Mouse (Mus musculus): Measurements from ENCODE around the gene Dennd1b.

The Dennd1b gene

GRCm38 (mm10) chr1:139087564-139087963 lies 124.3 kb downstream of the Dennd1b start:
- DNase-seq: no peak

- DNase-seq: no peak
These were observed 127.5 kb downstream of the Dennd1b start for GRCm38 (mm10) chr1:139090744-139091143.

GRCm38 (mm10) chr1:139091701-139092100 lies 128.5 kb downstream of the Dennd1b start:
- DNase-seq: no peak

- DNase-seq: no peak
These were observed 128.9 kb downstream of the Dennd1b start for GRCm38 (mm10) chr1:139092144-139092543.

GRCm38 (mm10) chr1:139092722-139093121 lies 129.5 kb downstream of the Dennd1b start:
- no peak for DNase-seq

- DNase-seq: no peak
These were observed 133.1 kb downstream of the Dennd1b start for GRCm38 (mm10) chr1:139096369-139096768.

GRCm38 (mm10) chr1:139098088-139098487 lies 134.9 kb downstream of the Dennd1b start:
- DNase-seq: no peak

GRCm38 (mm10) chr1:139101725-139102124 lies 138.5 kb downstream of the Dennd1b start:
- no peak for DNase-seq

- DNase-seq: no peak
These were observed 145.0 kb downstream of the Dennd1b start for GRCm38 (mm10) chr1:139108251-139108650.

- no peak for DNase-seq
These were observed 159.4 kb downstream of the Dennd1b start for GRCm38 (mm10) chr1:139122626-139123025.

GRCm38 (mm10) chr1:139139644-139140043 lies 176.4 kb downstream of the Dennd1b start:
- no peak for DNase-seq

GRCm38 (mm10) chr1:139145516-139145915 lies 182.3 kb downstream of the Dennd1b start:
- DNase-seq: no peak

- no peak for DNase-seq
These were observed 183.1 kb downstream of the Dennd1b start for GRCm38 (mm10) chr1:139146306-139146705.

GRCm38 (mm10) chr1:139153006-139153405 lies 189.8 kb downstream of the Dennd1b start:
- DNase-seq: no peak

GRCm38 (mm10) chr1:139153493-139153892 lies 190.3 kb downstream of the Dennd1b start:
- no peak for DNase-seq

- peak; percentile 12 to 29 for DNase-seq
These were observed 193.2 kb downstream of the Dennd1b start for GRCm38 (mm10) chr1:139156397-139156796.

GRCm38 (mm10) chr1:139161619-139162018 lies 198.4 kb downstream of the Dennd1b start:
- peak in 1 of 2 experiments; percentile 8 for DNase-seq

- peak; percentile 32 to 39 for DNase-seq
These were observed 199.6 kb downstream of the Dennd1b start for GRCm38 (mm10) chr1:139162814-139163213.

GRCm38 (mm10) chr1:139174058-139174832 lies 211.0 kb downstream of the Dennd1b start:
- no peak for DNase-seq

GRCm38 (mm10) chr1:139179707-139180106 lies 216.5 kb downstream of the Dennd1b start:
- DNase-seq: no peak

GRCm38 (mm10) chr1:139180481-139181149 lies 217.4 kb downstream of the Dennd1b start:
- peak; percentile 7 to 18 for DNase-seq

GRCm38 (mm10) chr1:139192635-139193034 lies 229.4 kb downstream of the Dennd1b start:
- no peak for DNase-seq

- no peak for DNase-seq
These were observed 230.8 kb downstream of the Dennd1b start for GRCm38 (mm10) chr1:139194011-139194410.

GRCm38 (mm10) chr1:139194428-139195028 lies 231.3 kb downstream of the Dennd1b start:
- no peak for DNase-seq
